Mouse (Mus musculus) limb, embryonic 11.5 days (tissue): ENCODE measurements around the gene Tctex1d4. TPM values are rescaled to one million over a fixed set of nuclear protein-coding genes. Genes with fewer than 3 reads are reported as not detected.

Experiments used
- ATAC-seq: fragments of 200-750 bp; cut with Nextera tagmentation; 2 replicates; pipeline ENCODE4 v1.8.0; 2017; ENCODE audit warnings: low read depth; ENCODE audit not compliant: insufficient number of reproducible peaks, low FRiP score, low TSS enrichment
- DNase-seq: peaks from one replicate; pipeline ENCODE4 v3.0.0-alpha.2; 2015; ENCODE audit warnings: low spot score
- H3K27ac ChIP-seq: fragments of 300-500 bp; sonication (generic); replicated peaks from 2 replicates; pipeline ENCODE4 v1.5.1; 2014; ENCODE audit warnings: low read depth, mild to moderate bottlenecking, low read length
- H3K27me3 ChIP-seq: fragments of 300-500 bp; sonication (generic); 2 replicates; pipeline ENCODE4 v1.6.1; 2014; ENCODE audit warnings: mild to moderate bottlenecking, low read length, mixed read lengths; ENCODE audit not compliant: control insufficient read depth, insufficient read depth
- H3K36me3 ChIP-seq: fragments of 300-500 bp; sonication (generic); 2 replicates; pipeline ENCODE4 v1.6.1; 2014; ENCODE audit warnings: mild to moderate bottlenecking, low read length, moderate library complexity, mixed read lengths; ENCODE audit not compliant: control insufficient read depth, insufficient read depth
- H3K4me1 ChIP-seq: fragments of 300-500 bp; sonication (generic); 2 replicates; pipeline ENCODE4 v1.6.1; 2014; ENCODE audit warnings: low read length, mixed read lengths; ENCODE audit not compliant: control insufficient read depth, insufficient read depth
- H3K4me2 ChIP-seq: fragments of 300-500 bp; sonication (generic); 2 replicates; pipeline ENCODE4 v1.6.1; 2014; ENCODE audit warnings: low read depth, mild to moderate bottlenecking, moderate library complexity; ENCODE audit not compliant: severe bottlenecking
- H3K4me3 ChIP-seq: fragments of 300-500 bp; sonication (generic); 2 replicates; pipeline ENCODE4 v1.5.1; 2014; ENCODE audit warnings: low read depth, low read length
- H3K9ac ChIP-seq: fragments of 300-500 bp; sonication (generic); 2 replicates; pipeline ENCODE4 v1.6.1; 2014; ENCODE audit warnings: mild to moderate bottlenecking, low read length
- H3K9me3 ChIP-seq: fragments of 300-500 bp; sonication (generic); 2 replicates; pipeline ENCODE4 v1.6.1; 2016; ENCODE audit warnings: low read length; ENCODE audit not compliant: control insufficient read depth
- WGBS: fragments of 180-500 bp; shearing (Covaris S2); extraction: QIAGEN DNeasy Blood & Tissue Kit; methylation state at CpG from one replicate; pipeline ENCODE4 v1.1.7; 2014; 5-methylcytosine and 5-hydroxymethylcytosine counted together
- polyA plus RNA-seq: library from polyadenylated mRNA; unstranded; fragments of >200 nt; fragmentation: Nextera tagmentation; extraction: Ambion mirVana; gene quantifications from 2 replicates; pipeline ENCODE4 v1.2.1, GENCODE M21; 2014

Gene Tctex1d4
- polyA plus RNA-seq, 1 experiment from 2014 or later = not detected

GRCm38 (mm10) chr4:117149291-117150211 lies 23.0 kb downstream of the Tctex1d4 start:
- Histone ChIP-seq H3K27ac (no peak overlapping the region), H3K4me2 (no peak overlapping the region), H3K9ac (no peak overlapping the region), H3K4me1 (no peaks in the 10 kb centered on the region), H3K9me3 (no peaks in the 10 kb centered on the region), H3K36me3 (peaks cover 37% of the 10 kb centered on the region), H3K4me3 (no peak overlapping the region), H3K27me3 (no peaks in the 10 kb centered on the region)
- 73% methylated on average over 6 of the region's 6 CpGs for WGBS
- DNase-seq (no peak), ATAC-seq (no peak)

DNA sequence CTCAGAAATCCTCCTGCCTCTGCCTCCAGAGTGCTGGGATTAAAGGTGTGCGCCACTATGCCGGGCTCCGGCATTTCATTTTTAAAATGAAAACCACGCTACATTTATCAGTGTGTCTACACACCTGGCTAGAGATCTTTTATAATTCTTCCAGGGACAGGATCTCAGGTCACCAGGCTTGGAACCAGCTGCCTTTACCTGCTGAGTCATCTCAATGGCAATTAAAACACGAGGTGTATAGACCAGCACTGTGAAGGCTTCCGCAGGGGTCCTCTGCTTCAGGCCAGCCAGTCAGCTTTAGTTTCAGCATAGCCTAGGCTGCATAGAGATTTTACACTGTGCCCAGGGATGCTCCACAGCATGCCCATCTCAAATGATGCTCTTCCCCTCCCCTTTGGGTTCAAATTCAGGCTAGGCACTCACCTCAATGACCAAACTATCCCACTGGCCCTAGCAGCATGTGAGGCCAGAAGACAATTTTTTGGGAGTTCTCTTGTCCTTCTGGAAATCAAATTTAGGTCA lies 23.7 kb downstream of the Tctex1d4 start:
- Histone ChIP-seq H3K36me3 (peaks cover 39% of the 10 kb centered on the region), H3K27me3 (no peaks in the 10 kb centered on the region), H3K9me3 (no peaks in the 10 kb centered on the region), H3K4me1 (0 out of 2 replicates have a peak, but pooled peaks cover 3% of the 10 kb centered on the region), H3K9ac (no peak overlapping the region), H3K27ac (no peak overlapping the region), H3K4me2 (no peak overlapping the region), H3K4me3 (no peak overlapping the region)
- ATAC-seq (no peak), DNase-seq (no peak)
- 87% methylated on average over 6 of the region's 6 CpGs for WGBS

DNA sequence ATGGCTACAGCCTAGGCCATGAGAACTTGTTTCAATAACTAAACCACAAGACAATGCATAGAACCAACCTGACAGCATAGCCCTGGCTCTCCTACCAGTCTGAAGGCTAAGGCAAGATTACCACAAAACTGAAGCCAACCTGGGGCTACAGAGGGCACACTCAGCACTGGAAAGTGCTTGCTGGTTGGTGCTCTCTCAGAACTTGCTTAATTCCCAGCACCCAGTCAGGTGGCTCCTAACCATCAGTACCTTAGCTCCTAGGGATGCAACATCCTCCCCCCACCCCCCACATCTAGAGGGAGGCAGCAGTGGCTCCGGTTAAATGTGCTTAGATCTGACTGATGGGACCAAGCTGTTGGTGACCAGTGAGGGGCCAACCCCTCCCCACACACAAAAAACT lies 24.8 kb downstream of the Tctex1d4 start:
- Histone ChIP-seq H3K9ac (no peak overlapping the region), H3K4me3 (no peak overlapping the region), H3K27ac (no peak overlapping the region), H3K9me3 (no peaks in the 10 kb centered on the region), H3K4me2 (no peak overlapping the region), H3K4me1 (0 out of 2 replicates have a peak, but pooled peaks cover 3% of the 10 kb centered on the region), H3K36me3 (peaks cover 39% of the 10 kb centered on the region), H3K27me3 (no peaks in the 10 kb centered on the region)
- ATAC-seq = no peak
- 88% methylated on average over 1 of the region's 1 CpGs for WGBS
- DNase-seq = no peak

DNA sequence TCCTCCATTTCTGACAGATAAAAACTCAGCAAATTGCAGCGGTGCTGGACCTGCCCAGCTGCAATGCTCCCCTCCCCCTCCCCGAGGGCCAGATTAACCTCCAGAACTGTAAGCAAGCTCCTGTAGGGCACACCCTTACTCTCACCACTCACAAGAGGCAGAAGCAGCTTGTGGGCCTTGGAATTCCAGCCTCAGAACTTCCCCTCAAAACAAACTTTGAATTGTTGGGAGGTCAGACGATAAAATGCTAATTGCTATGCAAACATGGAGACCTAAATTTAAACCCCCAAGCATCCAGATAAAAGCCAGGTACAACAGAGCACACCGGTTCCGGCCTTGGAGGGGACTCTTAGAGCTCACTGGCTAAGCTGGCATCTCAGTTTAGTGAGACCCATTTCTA lies 26.1 kb downstream of the Tctex1d4 start:
- no peak overlapping the region for H3K4me3 ChIP-seq
- no peak overlapping the region for H3K9ac ChIP-seq
- WGBS = 85% methylated on average over 5 of the region's 5 CpGs

GRCm38 (mm10) chr4:117155020-117155791 lies 28.6 kb downstream of the Tctex1d4 start:
- Histone ChIP-seq H3K4me2 (peak overlapping the region; percentile 94), H3K4me3 (peak overlapping the region; percentile 98), H3K9ac (peak overlapping the region; percentile 99), H3K36me3 (peaks cover 43% of the 10 kb centered on the region), H3K27me3 (no peaks in the 10 kb centered on the region), H3K27ac (peak overlapping the region; percentile 93), H3K9me3 (no peaks in the 10 kb centered on the region), H3K4me1 (0 out of 2 replicates have a peak, but pooled peaks cover 3% of the 10 kb centered on the region)
- 2% methylated on average over 44 of the region's 44 CpGs for WGBS
- peak; percentile 21; the same call in 1 of the 2 replicates for ATAC-seq
- DNase-seq = no peak

More for the DNA sequence above, 26.1 kb downstream of the Tctex1d4 start:
- Histone ChIP-seq H3K27me3 (no peaks in the 10 kb centered on the region), H3K4me2 (no peak overlapping the region), H3K4me1 (0 out of 2 replicates have a peak, but pooled peaks cover 3% of the 10 kb centered on the region), H3K36me3 (peaks cover 39% of the 10 kb centered on the region), H3K9me3 (no peaks in the 10 kb centered on the region), H3K27ac (no peak overlapping the region)
- no peak for DNase-seq
- no peak for ATAC-seq

GRCm38 (mm10) chr4:117155792-117156355 lies 29.3 kb downstream of the Tctex1d4 start, which contains the start of gene Rps8:
Rps8 (minus strand) TSS chr4:117156243.
- H3K9ac ChIP-seq = peak within 1 kb of the TSS; percentile 99
- peak within 1 kb of the TSS; percentile 93 for H3K27ac ChIP-seq
- H3K9me3 ChIP-seq = no peaks in the 10 kb centered on the region
- no peaks in the 10 kb centered on the region for H3K27me3 ChIP-seq
- peak; percentile 93 for DNase-seq
- H3K4me3 ChIP-seq = peak within 1 kb of the TSS; percentile 98
- WGBS = under 1% methylated on average over 52 of the region's 52 CpGs
- 0 out of 2 replicates have a peak, but pooled peaks cover 3% of the 10 kb centered on the region for H3K4me1 ChIP-seq
- ATAC-seq = peak; percentile 89
- peaks cover 39% of the 10 kb centered on the region for H3K36me3 ChIP-seq
- H3K4me2 ChIP-seq = peak within 1 kb of the TSS; percentile 94

GRCm38 (mm10) chr4:117156372-117156771 lies 29.8 kb downstream of the Tctex1d4 start:
- 23% methylated on average over 6 of the region's 6 CpGs for WGBS
- Histone ChIP-seq H3K4me2 (peak overlapping the region; percentile 94; the same call in 1 of the 2 replicates), H3K27ac (no peak overlapping the region), H3K27me3 (no peaks in the 10 kb centered on the region), H3K9ac (no peak overlapping the region; the same call in 1 of the 2 replicates), H3K36me3 (peaks cover 38% of the 10 kb centered on the region), H3K4me3 (peak overlapping the region; percentile 98), H3K9me3 (no peaks in the 10 kb centered on the region), H3K4me1 (0 out of 2 replicates have a peak, but pooled peaks cover 3% of the 10 kb centered on the region)
- ATAC-seq (no peak), DNase-seq (no peak)
